Mouse (Mus musculus) adipocyte (in vitro differentiated cells): Measurements from ENCODE around the gene Efna5.

Experiments
- DNase-seq: peaks from one replicate; pipeline ENCODE4 v3.0.0-alpha.2; 2016; ENCODE audit warnings: low spot score

Efna5 gene

DNA sequence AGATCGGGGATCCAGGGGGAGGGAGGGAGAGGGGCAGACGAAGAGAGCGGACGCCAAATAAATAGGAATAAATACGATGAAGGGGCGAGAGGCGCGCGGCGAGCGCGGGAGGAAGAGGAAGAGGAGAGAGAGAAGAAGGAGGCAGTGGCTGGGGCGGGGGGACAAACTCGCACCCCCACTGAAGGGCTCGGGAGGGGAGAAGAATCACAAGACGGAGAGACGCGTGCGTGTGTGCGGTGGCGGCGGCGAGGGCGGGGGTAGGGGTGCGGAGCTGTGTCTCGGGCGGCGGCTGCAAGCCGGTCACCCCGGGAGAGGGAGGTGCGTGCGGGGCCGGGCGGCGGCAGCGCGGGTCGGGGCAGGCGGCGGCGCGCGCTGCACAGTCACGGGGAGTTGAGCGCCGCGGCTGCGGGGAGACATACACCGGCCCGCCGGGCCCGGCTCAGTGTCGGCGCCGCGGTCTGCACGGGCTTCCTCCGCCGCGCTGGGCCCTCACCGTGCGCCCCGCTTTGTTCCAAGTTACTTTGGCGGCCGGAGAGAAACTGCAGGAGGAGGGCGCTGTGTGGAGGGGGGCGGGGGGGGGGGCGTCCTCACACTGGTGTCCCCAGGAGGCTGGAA, at the start of gene Efna5:
Gene Efna5 (minus strand): TSS at position 142 of the 615 bp plus-strand sequence.
- DNase-seq: no peak

DNA sequence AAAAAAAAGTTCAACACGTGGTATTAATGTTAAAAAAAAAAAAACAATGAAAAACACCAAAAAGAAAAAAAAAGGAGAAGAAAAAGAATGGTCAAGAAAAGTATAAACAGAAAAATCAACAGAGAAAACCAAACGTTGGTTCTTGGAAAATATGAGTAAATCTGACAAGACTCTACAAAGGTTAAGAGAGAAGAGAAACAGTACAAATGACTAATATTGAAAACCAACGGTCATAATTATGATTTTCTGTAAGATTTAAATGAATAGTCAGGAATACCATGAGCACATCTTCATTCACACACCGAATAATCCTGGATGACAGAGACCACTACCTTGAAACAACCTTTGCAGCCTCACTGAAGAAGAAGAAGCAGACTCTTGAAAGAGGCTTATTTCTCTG, 34.2 kb upstream of the Efna5 start:
- DNase-seq: no peak

DNA sequence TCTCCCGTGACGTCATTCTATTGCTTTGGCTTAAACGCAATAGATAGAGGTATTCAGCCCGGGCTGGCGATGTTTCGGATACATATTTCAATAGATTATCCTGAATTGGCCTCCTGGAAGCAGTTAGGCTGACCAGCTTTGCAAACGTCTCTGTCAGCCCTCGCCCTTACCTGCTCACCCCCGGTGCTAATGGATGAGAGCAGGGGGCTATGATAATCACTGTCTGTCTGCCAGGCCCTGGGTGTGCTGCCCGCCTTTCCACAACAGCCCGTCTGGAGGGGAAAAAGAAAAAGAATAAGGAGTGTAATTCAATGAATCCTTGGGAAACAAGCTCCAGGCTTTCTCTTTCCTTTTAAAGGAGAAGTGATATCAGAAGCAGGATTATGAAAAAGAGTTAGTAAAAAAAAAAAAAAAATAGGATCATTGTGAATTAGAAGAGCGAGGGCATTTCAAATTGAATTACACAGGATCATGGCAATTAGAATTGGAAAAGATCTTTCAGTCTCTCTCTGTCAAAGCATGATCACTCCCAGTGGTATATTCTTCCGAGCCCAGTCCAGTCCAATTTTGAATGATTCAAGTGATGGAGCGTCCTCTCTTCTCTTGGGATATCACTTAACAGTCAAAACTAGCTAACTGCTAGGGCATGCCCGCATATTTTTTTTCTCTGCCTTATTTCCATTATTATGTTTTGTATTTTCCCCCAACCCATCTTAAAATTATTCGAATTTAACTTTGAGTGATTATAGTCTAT, 24.8 kb upstream of the Efna5 start:
- DNase-seq: no peak

DNA sequence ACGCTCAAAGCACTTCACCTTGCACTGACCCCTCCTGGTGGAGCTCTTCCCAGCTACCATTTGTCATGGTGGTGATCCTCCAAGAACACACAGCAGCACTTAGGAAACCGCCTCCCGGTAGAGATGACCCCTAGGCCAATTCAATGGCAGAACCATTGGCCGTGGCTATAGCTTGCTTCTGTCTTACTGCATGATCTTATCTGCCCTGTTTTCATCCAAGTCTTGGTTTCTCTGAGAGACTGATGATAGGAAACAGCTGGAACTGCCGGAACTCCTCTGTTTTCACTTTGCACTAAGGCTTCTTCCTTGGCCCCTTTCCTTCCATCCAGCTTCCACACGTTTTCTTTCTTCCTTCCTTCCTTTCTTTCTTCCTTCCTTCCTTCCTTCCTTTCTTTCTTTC, 17.9 kb upstream of the Efna5 start:
- no peak for DNase-seq

DNA sequence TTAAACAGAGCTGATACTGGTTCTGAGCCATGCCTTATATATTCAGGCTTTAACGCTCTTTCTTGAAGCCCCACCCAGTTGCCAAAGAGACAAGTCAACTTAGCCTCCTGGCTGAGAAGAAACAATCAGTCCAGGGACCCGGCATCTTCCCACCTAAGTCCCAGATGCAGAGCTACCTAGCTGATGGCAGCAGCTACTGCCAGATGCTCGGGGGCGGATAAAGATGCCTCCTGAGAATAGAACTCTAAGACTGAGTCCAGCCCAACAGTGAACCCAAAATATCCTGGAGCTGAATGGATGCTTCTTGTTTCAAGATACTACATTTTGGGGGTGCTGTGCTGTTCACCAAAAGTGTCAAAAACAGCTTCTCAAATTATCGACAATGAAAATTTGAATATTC, 8.9 kb upstream of the Efna5 start:
- DNase-seq: no peak

DNA sequence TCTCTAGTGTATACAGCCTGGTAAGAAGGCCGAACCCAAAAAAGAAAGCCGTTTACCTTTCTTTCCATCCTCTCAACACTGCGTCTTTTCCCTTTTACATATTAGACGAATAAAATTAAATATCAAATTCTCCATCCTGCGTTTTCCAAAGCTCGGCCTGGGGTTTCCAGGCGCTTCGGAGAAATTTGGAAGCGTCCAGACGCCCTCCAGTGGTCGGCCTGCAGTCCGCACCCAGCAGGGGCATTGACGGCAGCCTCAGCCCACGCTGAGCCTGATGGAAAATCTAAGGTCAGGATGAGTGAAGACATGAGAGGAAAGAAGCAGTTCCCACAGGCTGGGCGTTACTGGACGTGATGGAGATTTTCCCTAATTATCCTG, 3.0 kb upstream of the Efna5 start:
- peak; percentile 87 for DNase-seq

DNA sequence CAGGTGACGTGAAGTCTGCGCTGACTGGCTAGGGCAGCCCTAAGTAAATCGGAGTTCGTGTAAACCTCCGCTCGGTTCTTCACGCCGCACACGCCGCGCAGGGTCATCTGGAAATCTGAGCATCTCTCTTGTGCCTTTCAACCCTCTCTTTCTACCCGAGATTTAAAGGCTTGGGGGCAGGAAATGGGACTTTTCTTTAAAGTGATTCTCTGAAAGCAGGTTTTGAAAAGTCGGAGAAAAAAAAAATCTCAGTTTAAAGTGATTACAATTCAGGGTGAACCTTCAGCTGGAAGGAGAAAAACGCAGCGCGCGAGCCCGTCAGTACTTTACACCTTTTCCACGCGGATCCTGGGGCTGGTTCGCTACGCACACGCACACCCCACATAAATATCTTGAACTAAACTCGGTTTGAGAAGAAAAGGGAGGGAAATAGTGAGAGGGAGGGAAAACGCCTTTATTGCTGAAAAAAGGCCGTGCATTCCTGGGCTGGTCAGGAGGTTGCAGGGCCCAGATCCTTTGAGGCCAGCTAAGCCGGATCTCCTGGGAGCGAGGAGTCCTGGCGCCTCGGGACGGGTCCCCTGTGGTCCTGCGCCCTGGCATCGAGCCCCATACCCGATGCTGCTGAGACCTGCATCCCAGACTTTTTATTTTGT, 2.5 kb upstream of the Efna5 start:
- DNase-seq: no peak

DNA sequence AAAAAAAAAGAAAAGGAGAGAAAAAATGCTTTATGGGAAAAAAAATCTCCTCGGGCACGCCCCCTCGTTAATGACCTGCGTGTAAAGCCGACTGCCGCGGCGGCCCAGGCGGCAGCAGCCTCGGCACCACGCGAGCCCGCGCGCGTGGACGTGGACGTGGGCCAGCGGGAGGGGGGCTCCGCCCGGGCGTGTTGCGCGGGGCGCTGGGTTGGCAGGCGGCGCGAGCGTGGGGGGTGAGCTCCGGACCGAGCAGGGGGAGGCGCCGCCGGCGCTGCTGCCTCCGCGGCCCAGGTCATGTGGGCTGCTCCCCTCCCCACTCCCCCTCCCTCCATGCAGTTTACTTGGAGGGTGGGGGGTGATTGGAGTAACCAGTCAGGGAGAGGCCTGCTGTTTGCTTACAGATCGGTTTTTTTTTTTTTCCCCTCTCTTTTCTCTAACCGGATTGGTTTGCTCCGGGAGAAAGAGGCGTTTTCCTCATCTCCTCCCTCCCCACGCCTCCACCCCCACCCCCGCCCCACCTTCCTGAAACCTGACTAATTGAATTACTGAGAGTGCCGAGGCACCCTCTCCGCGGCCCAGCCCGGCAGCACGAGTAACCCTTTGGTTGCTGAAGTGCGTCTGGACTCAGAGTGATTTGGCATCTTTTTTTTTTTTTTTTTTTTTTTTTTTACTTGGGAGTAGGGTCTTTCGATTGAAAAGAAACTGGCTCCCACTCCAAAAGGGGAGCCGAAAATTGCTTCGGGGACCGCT, 1.8 kb upstream of the Efna5 start:
- peak; percentile 96 for DNase-seq

DNA sequence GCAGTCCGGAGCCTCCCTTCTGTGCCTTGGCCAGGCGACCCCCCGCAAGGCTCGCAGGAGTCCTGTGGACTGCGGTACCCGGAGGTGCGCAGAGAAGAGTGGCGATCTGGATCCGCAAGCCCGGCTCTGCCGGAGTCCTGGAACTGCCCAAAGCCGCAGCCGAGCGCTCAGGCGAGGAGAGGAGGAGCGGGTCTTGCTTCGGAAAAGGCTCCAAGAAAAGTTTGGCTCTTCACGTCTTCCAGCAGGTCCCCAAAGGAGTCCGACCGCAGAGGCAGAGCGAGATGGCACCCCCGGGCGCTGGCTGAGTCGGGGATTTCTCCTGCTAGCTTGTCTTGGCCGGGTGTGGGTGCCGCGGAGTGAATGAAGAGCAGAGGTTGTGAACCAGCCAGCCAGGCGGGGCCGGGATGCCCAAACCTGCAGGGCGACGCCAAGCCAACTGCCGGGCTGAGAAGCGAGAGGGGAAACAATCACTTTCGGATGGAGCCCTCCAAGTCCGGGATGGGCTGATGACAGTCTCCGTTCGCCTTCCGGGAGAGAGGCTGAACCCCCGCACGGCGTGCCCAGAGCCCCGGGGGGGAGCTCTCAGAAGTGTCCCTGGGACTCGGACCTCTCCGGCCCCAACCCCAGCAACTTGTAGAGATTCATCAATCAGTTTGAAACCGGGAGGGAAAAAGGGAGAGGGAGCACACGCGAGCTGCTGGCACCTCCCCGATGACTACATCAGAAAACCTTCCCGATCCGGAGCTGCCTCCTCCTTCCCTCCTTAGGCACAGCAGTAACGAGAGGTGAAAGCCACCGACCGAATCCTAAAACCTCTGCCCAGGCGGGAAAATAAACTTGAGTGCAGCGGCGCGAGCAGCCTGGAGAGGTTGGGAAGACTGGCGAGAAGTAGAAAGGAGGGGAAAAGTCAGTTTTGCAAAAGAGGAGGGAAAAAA, 941 bp upstream of the Efna5 start:
- DNase-seq: peak; percentile 90

DNA sequence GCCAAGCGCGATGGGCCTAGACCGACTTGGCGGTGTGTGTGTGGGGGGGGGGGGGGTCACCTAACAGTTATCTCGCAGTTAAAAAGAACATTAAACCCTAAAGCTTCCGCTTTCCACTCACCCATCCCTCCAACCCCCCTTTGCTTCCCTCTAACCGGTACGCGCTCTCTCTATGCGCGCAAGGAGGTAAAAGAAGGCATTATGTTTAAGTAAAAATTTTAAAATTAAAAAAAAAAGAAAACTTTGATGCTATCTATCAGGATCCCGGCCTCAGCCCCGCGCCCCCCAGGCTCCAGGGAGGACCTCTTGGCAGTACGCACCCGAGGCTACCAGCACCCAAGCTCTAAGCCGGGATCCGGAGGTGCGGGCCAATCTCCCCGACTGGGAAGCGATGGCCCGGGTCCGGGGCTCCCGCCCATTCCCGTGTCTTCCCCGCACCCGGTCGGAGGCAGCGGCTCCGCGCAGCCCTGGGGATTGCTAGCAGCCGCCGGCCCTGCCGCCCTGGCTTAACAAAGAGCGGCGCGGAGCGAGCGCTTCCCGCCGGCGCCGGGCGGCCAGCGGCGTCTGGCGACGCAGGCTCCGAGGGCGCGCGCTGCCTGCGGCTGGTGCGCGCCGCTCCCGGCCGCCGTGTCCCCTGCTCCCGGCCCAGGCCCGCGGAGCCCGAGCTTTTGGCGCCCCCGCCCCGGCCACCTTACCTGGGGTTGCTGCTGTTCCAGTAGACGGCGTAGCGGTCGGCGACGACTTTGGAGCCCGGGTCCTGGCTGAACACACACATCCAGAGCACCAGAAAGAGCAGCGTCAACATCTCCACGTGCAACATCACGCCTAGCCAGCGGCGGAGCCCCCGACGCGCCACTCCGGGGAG, 574 bp downstream of the Efna5 start:
- DNase-seq: peak; percentile 57

DNA sequence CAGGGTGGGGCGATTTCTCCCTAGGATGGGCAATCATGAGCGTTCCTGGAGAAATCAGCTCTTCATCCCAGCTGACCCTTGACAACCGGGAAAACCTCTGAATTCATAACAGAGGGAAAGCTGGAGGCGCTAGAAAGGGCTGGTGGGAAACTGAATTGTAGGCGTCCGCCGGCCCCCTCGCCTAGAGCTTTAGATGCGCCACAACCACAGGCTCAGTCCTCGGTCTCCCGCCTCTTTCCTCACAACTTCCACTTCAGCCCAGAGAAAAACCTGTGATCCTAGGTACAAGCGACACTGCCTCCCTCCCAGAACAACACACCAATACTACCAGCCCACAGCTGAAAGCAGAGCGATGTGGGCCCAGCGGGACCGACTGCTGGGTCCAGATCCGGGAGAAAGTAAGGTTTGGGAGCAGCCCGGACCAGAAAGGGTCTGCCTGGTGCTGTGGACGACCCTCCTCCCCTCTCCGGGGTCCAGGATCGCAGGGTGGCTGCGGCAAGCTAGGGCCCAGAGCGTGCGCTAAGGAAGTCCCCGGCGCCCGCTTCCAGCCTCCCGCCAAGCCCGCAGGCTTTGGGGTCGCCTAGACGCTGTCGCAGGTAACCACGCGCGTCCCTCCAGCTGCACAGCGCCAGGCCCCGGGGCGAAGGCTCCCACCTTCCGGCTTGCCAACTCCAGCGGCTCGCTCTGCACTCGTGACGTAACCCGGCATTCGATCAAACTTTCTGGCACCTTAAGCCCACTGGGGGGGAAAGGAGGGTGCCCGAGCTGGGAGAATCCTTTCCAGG, 1.4 kb downstream of the Efna5 start:
- peak; percentile 51 for DNase-seq

DNA sequence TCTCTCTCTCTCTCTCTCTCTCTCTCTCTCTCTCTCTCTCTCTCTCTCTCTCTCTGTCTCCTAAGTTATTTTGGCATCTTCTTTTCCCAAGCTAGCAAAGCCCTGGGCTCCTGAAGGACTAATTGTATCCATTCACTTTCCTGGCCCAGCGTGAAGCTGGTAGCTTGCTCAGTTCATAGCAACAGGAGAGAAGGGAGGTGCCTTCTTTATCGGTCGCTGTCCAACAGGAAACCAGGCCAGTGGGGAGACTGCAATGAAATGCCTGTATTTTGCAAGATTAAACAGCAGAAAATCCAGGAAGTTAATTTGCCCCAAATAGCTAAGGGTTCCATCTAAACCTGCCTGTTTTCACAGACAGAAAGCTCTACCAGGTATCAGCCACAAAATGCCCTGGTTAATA, 5.4 kb downstream of the Efna5 start:
- peak; percentile 47 for DNase-seq

DNA sequence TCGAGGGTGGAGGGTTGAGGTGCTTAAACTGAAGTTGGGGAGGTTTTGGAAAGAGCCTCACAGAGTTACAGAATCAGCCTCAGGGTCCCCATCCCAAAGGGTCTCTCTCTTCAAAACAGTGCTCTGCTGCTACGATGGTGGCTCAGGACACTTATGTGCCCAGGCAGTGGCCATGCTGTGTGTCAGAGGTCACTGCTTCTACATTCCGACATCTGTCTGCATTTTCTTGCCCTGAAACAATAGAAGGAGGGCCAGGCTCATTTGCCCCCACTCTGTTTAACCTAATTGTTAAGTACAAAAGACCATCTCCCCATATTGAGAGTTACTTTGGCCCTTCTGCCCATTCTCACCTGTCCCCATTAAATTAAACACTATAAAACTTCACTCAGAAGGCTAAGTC, 9.2 kb downstream of the Efna5 start:
- no peak for DNase-seq

DNA sequence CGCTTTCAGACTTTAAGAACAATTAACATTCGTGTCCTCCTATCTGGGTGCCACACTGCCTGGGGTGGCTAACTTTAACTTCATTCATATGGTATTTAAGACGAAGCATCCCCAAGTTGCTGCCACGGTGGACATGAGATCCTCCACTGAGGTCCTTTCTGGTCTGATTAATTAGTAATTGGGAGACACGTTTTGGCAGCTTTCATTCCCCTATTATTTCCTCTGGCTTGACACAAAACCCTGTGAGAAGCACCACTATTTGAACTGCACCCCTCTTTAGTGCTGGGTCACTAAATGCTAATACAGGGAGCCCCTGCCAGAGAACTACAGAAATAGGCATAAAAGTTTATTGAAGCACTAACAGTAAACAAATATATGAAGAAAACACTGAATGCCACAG, 9.9 kb downstream of the Efna5 start:
- DNase-seq: no peak

DNA sequence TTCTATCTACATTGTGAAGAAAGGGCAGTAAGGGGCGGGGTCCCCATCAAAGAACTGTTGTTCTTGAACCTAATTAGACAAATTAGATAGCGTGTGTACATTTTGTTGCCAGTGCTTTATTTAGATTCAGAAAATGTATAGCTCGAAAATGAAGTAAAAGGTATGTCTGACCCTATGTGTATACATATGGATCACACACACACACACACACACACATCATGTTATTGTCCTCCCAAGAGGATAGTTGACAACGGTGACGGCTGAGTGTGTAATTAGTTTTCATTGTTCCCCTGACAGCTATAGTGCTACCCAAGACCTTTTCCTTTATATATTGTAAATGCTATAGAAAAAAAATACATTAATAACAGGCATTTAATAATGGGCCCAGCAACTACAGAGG, 10.7 kb downstream of the Efna5 start:
- DNase-seq: no peak

DNA sequence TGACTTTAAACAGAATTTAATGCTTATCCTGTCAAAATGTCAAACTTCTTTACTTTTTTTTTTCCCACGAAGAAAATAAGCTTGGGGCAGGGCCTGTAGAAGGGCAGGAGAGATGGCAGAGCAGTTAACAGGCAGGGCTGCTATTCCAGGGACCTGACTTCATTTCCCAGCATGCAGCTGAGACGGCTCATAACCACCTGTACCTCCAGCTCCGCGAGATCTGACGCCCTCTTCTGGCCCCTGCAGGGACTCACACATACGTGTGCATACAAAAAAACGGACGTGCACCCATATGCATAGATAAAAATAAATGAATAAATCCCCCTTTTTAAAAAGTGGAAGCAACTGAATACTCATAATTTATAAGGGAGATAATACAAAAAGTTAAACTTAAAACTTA, 16.2 kb downstream of the Efna5 start:
- DNase-seq: no peak

DNA sequence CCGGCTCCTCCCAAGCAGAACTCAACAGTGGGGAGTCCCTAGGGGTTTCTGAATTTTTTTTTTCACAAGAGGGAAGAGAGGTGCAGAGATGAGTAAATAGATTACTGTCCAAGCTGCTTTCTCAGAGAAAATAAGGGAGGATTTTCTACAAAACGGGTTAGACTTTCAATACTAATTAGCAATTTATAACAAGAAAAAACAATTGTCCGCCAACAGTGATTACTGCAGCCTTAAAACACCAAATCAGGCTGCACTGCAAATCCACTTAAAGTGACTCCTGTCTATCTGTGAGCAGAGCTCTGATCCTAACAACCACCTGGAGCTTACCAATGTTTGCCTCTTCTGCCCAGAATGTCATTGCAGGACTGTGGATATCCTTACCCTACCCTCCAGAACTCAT, 18.1 kb downstream of the Efna5 start:
- DNase-seq: no peak

DNA sequence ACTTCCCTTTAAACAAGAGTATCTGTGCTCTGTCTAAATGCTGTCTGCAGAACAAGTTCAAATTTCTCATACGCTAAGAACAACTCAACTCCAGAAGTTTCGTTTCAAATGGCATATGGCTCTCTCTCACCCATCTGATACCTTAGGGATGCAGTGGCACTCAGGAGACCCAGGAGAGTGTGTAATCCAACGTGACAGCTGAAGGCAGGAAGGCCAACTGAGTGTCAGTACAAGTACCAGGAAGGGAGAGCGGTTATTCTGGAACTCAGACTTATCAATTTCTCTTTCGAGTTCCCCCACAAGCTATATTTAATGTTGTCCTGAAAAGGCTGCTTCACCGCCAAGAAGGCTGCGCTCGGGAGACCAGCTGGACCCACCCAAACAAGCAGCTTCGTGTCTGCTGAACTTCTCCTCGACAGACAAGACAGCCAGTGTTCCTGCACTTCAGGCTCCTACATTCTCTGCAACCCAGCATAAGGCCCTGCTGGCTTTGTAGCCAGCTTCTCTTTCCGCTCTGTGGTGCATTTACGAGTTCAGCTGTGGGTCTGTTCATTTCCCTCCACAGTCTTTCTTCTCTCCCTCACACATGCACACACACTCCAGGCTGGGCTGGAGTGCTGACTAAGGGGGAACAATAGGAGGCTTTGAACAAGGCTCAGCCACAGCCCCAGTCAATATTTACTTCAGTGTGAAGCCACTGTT, 18.7 kb downstream of the Efna5 start:
- no peak for DNase-seq

DNA sequence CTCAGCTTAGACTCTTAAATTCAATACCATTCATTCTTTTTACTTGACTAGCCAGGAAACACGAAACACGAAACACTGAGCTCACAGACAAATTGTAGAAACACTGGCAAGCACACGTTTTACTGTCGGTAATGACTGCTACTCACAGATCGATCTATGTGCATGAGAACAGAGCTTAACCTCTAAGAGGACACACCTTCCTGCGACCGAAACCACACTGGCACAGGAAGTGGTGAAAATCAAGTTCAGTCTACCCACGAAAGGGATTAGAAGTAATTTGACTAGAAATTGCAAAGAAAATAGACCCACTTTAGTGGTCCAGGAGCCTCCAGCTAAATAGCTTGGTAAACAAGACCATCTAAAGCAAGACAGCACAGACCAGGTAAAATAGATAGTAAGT, 23.8 kb downstream of the Efna5 start:
- no peak for DNase-seq
